Mouse (Mus musculus) heart, postnatal 0 days (tissue): ENCODE results near the gene Lamb3. TPM values are rescaled to one million over a fixed set of nuclear protein-coding genes. Genes with fewer than 3 reads are reported as not detected.

Source experiments
- ATAC-seq: fragments of 200-750 bp; cut with Nextera tagmentation; 2 replicates; pipeline ENCODE4 v1.8.0; 2017; ENCODE audit warnings: low read depth, moderate number of reproducible peaks, moderate library complexity; ENCODE audit not compliant: insufficient read depth
- DNase-seq: peaks from one replicate; pipeline ENCODE4 v3.0.0-alpha.2; 2016; ENCODE audit warnings: low spot score
- H3K27ac ChIP-seq: fragments of 300-500 bp; sonication (generic); 2 replicates; pipeline ENCODE4 v1.5.1; 2014; ENCODE audit warnings: low read depth, mild to moderate bottlenecking
- H3K27me3 ChIP-seq: fragments of 300-500 bp; sonication (generic); 2 replicates; pipeline ENCODE4 v1.6.1; 2014; ENCODE audit warnings: low read length, mixed read lengths; ENCODE audit not compliant: control insufficient read depth, insufficient read depth
- H3K36me3 ChIP-seq: fragments of 300-500 bp; sonication (generic); replicated peaks from 2 replicates; pipeline ENCODE4 v1.6.1; 2014; ENCODE audit warnings: low read length, mixed read lengths; ENCODE audit not compliant: control insufficient read depth, insufficient read depth
- H3K4me1 ChIP-seq: fragments of 300-500 bp; sonication (generic); 2 replicates; pipeline ENCODE4 v1.6.1; 2014; ENCODE audit warnings: antibody characterized with exemption; ENCODE audit not compliant: control insufficient read depth, insufficient read depth
- H3K4me2 ChIP-seq: fragments of 300-500 bp; sonication (generic); 2 replicates; pipeline ENCODE4 v1.6.1; 2014; ENCODE audit warnings: low read depth, mild to moderate bottlenecking, low read length, moderate library complexity
- H3K4me3 ChIP-seq: fragments of 300-500 bp; sonication (generic); 2 replicates; pipeline ENCODE4 v1.5.1; 2014; ENCODE audit warnings: low read depth, low read length
- H3K9ac ChIP-seq: fragments of 300-500 bp; sonication (generic); replicated peaks from 2 replicates; pipeline ENCODE4 v1.6.1; 2014; ENCODE audit warnings: low read depth, low read length, mixed read lengths
- H3K9me3 ChIP-seq: fragments of 300-500 bp; sonication (generic); replicated peaks from 2 replicates; pipeline ENCODE4 v1.6.1; 2016; ENCODE audit warnings: low read length; ENCODE audit not compliant: control insufficient read depth
- CTCF ChIP-seq: IDR thresholded peaks from 2 replicates; pipeline ENCODE4 v1.5.1; 2016; ENCODE audit warnings: antibody characterized with exemption, control low read depth, low read depth
- EP300 ChIP-seq: IDR thresholded peaks from 2 replicates; pipeline ENCODE4 v1.6.1; 2016; ENCODE audit warnings: antibody characterized with exemption, low read depth
- WGBS: fragments of 180-500 bp; shearing (Covaris S2); extraction: QIAGEN DNeasy Blood & Tissue Kit; methylation state at CpG from one replicate; pipeline ENCODE4 v1.1.7; 2014; 5-methylcytosine and 5-hydroxymethylcytosine counted together
- polyA plus RNA-seq: library from polyadenylated mRNA; unstranded; fragments of >200 nt; fragmentation: Nextera tagmentation; extraction: Ambion mirVana; gene quantifications from 2 replicates; pipeline ENCODE4 v1.2.1, GENCODE M21; 2015
- total RNA-seq: library from RNA; depleted of rRNA; stranded (reverse); fragments of >200 nt; gene quantifications from 2 replicates; pipeline ENCODE4 v1.2.3, GENCODE M21; 2014; ENCODE audit warnings: low replicate concordance; rRNA removed

Lamb3 gene
- total and polyA plus RNA-seq, 2 experiments from 2014 or later: 8.1 to 9.8 TPM

- H3K27ac ChIP-seq: no peak overlapping the region
These were observed 182.0 kb downstream of the Lamb3 start for GRCm38 (mm10) chr1:193389505-193389904.

GRCm38 (mm10) chr1:193390004-193390403 lies 182.5 kb downstream of the Lamb3 start:
- Histone ChIP-seq H3K27me3 (0 out of 2 replicates have a peak, but pooled peaks cover 11% of the 10 kb centered on the region), H3K27ac (no peak overlapping the region), H3K9me3 (no peaks in the 10 kb centered on the region), H3K9ac (no peak overlapping the region), H3K36me3 (no peaks in the 10 kb centered on the region), H3K4me1 (peaks cover 8% of the 10 kb centered on the region), H3K4me2 (no peak overlapping the region), H3K4me3 (no peak overlapping the region)
- 23% methylated on average over 12 of the region's 12 CpGs for WGBS
- DNase-seq: no peak
- TF ChIP-seq EP300 (no peak), CTCF (no peak)
- ATAC-seq: no peak

More at GRCm38 (mm10) chr1:193389505-193389904, 182.0 kb downstream of the Lamb3 start:
- Histone ChIP-seq H3K27me3 (0 out of 2 replicates have a peak, but pooled peaks cover 11% of the 10 kb centered on the region), H3K36me3 (no peaks in the 10 kb centered on the region), H3K9ac (no peak overlapping the region; the same call in 1 of the 2 replicates), H3K9me3 (no peaks in the 10 kb centered on the region), H3K4me2 (no peak overlapping the region), H3K4me1 (peaks cover 8% of the 10 kb centered on the region), H3K4me3 (no peak overlapping the region)
- TF ChIP-seq CTCF (no peak), EP300 (no peak)
- no peak for DNase-seq
- ATAC-seq: peak; percentile 36; the same call in 1 of the 2 replicates
- WGBS: 20% methylated on average over 3 of the region's 3 CpGs

GRCm38 (mm10) chr1:193392266-193392665 lies 184.8 kb downstream of the Lamb3 start:
- Histone ChIP-seq H3K27me3 (0 out of 2 replicates have a peak, but pooled peaks cover 7% of the 10 kb centered on the region), H3K36me3 (no peaks in the 10 kb centered on the region), H3K27ac (no peak overlapping the region), H3K9ac (no peak overlapping the region), H3K4me2 (no peak overlapping the region), H3K9me3 (no peaks in the 10 kb centered on the region), H3K4me3 (no peak overlapping the region), H3K4me1 (no peaks in the 10 kb centered on the region; the same call in 1 of the 2 replicates)
- no peak for DNase-seq
- no peak for ATAC-seq
- TF ChIP-seq EP300: no peak
- 0 out of 2 replicates have a peak, but pooled peaks have one; percentile 1 for TF ChIP-seq CTCF
- 82% methylated on average over 3 of the region's 3 CpGs for WGBS

Other genes starting within 250 kb of the Lamb3 start
- gene Syt14, start 171.9 kb upstream of the Lamb3 start, total RNA-seq: under 0.01 and 0.08 TPM in 2 replicates
- gene Syt14, start 171.9 kb upstream of the Lamb3 start, polyA plus RNA-seq: 0.03 and 0.04 TPM in 2 replicates
- gene Diexf, start 77.4 kb upstream of the Lamb3 start, total RNA-seq: 2.1 and 6.3 TPM in 2 replicates
- 2.1 and 2.8 TPM in 2 replicates for gene Diexf, start 77.4 kb upstream of the Lamb3 start, polyA plus RNA-seq
- 3.4 and 6.6 TPM in 2 replicates for gene Irf6, start 54.6 kb upstream of the Lamb3 start, total RNA-seq
- 2.2 and 2.5 TPM in 2 replicates for gene Irf6, start 54.6 kb upstream of the Lamb3 start, polyA plus RNA-seq
- gene A130010J15Rik, start 39.7 kb upstream of the Lamb3 start, total RNA-seq: 17.7 and 23.2 TPM in 2 replicates
- 9.8 and 11.3 TPM in 2 replicates for gene A130010J15Rik, start 39.7 kb upstream of the Lamb3 start, polyA plus RNA-seq
- 0.08 and 0.61 TPM in 2 replicates for gene Traf3ip3, start 6.0 kb upstream of the Lamb3 start, total RNA-seq
- gene Traf3ip3, start 6.0 kb upstream of the Lamb3 start, polyA plus RNA-seq: 0.54 and 0.79 TPM in 2 replicates
- gene Hsd11b1, start 56.4 kb downstream of the Lamb3 start, total RNA-seq: 7.3 and 12.7 TPM in 2 replicates
- 1.6 and 1.9 TPM in 2 replicates for gene Hsd11b1, start 56.4 kb downstream of the Lamb3 start, polyA plus RNA-seq
- gene G0s2, start 65.5 kb downstream of the Lamb3 start, total RNA-seq: 71.1 and 122 TPM in 2 replicates
- gene G0s2, start 65.5 kb downstream of the Lamb3 start, polyA plus RNA-seq: 92.2 and 93.3 TPM in 2 replicates
- gene Camk1g, start 162.6 kb downstream of the Lamb3 start, total RNA-seq: 12.0 and 14.3 TPM in 2 replicates
- 9.0 and 9.7 TPM in 2 replicates for gene Camk1g, start 162.6 kb downstream of the Lamb3 start, polyA plus RNA-seq